Mouse (Mus musculus) liver, embryonic 12.5 days (tissue): ENCODE measurements at regions not wholly inside any gene's neighbourhood (a gene's known extent, or its start where the extent isn't known, plus 50 kb on each side); places are given as distances from the start of the nearest gene placed in this dataset.
"Not testable (repeated sequence)": the region's sequence is repeated elsewhere in the genome, so short reads cannot be mapped to it uniquely, and the experiment has no call there.

ENCODE experiments used
- ATAC-seq: fragments of 200-750 bp; cut with Nextera tagmentation; 2 replicates; pipeline ENCODE4 v1.8.0; 2017; ENCODE audit warnings: moderate number of reproducible peaks, mild to moderate bottlenecking, moderate library complexity
- H3K27ac ChIP-seq: fragments of 300-500 bp; sonication (generic); 2 replicates; pipeline ENCODE4 v1.5.1; 2016; ENCODE audit warnings: mild to moderate bottlenecking
- H3K27me3 ChIP-seq: fragments of 300-500 bp; sonication (generic); replicated peaks from 2 replicates; pipeline ENCODE4 v1.6.1; 2016; ENCODE audit warnings: mild to moderate bottlenecking, moderate library complexity
- H3K36me3 ChIP-seq: fragments of 300-500 bp; sonication (generic); 2 replicates; pipeline ENCODE4 v1.6.1; 2016; ENCODE audit warnings: mild to moderate bottlenecking, moderate library complexity
- H3K4me1 ChIP-seq: fragments of 300-500 bp; sonication (generic); 2 replicates; pipeline ENCODE4 v1.6.1; 2016
- H3K4me2 ChIP-seq: fragments of 300-500 bp; sonication (generic); 2 replicates; pipeline ENCODE4 v1.6.1; 2016; ENCODE audit warnings: mild to moderate bottlenecking, moderate library complexity
- H3K4me3 ChIP-seq: fragments of 300-500 bp; sonication (generic); 2 replicates; pipeline ENCODE4 v1.5.1; 2016; ENCODE audit warnings: mild to moderate bottlenecking, moderate library complexity
- H3K9ac ChIP-seq: fragments of 300-500 bp; sonication (generic); 2 replicates; pipeline ENCODE4 v1.6.1; 2016; ENCODE audit warnings: mild to moderate bottlenecking, moderate library complexity
- H3K9me3 ChIP-seq: fragments of 300-500 bp; sonication (generic); replicated peaks from 2 replicates; pipeline ENCODE4 v1.6.1; 2016; ENCODE audit warnings: mild to moderate bottlenecking, moderate library complexity
- WGBS: fragments of 180-500 bp; shearing (Covaris S2); methylation state at CpG from one replicate; pipeline ENCODE4 v1.1.7; 2016; ENCODE audit not compliant: insufficient replicate concordance; 5-methylcytosine and 5-hydroxymethylcytosine counted together

DNA sequence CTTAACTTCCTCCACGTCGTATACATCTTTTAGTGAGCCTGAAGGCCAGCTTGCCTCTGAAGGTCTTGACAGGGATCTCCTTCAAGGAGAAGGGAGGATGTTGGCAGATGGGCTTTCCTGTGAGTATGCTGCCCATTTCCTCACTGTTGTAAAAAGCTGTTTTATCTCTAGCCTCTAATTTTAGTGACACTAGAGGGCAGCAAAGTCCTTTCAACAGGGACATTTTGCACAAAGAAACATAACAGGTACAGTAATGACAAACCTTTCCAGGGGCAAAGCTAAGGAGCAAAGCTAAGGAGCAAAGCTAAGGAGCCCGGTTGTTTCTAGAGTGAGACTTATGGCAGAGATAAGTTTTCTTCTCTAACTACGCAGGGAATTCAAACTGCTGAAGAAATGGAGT lies 59.0 kb upstream of the Kbtbd8 start:
- Histone ChIP-seq H3K27me3 (no peaks in the 10 kb centered on the region), H3K9me3 (no peaks in the 10 kb centered on the region), H3K27ac (no peak overlapping the region), H3K36me3 (no peaks in the 10 kb centered on the region), H3K9ac (no peak overlapping the region), H3K4me1 (0 out of 2 replicates have a peak, but pooled peaks cover 8% of the 10 kb centered on the region), H3K4me3 (no peak overlapping the region), H3K4me2 (no peak overlapping the region)
- WGBS = 31% methylated on average over 4 of the region's 4 CpGs
- no peak for ATAC-seq

DNA sequence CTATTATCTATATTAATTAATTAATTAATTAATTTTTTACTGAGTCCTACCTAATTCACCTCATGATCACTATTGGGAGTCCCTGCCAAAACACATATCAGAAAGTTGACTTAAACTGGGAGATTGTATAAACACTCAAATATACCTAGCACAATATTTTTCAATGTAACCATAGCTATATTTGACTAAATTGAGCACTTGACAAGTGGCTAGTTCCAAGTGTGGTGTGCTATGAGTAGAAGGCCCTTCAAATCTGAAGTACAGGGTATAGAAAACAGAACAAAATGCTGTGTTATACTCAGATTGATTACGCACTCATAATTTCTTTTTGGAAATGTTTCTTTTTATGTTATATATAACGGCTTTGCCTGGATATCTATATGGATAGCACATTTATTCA lies 60.8 kb upstream of the Kbtbd8 start:
- H3K9ac ChIP-seq = no peak overlapping the region
- H3K9me3 ChIP-seq = no peaks in the 10 kb centered on the region
- H3K27ac ChIP-seq = no peak overlapping the region
- H3K4me2 ChIP-seq = no peak overlapping the region
- no peak for ATAC-seq
- H3K27me3 ChIP-seq = no peaks in the 10 kb centered on the region
- 85% methylated on average over 2 of the region's 2 CpGs for WGBS
- H3K4me1 ChIP-seq = 0 out of 2 replicates have a peak, but pooled peaks cover 8% of the 10 kb centered on the region
- H3K4me3 ChIP-seq = no peak overlapping the region
- no peaks in the 10 kb centered on the region for H3K36me3 ChIP-seq

DNA sequence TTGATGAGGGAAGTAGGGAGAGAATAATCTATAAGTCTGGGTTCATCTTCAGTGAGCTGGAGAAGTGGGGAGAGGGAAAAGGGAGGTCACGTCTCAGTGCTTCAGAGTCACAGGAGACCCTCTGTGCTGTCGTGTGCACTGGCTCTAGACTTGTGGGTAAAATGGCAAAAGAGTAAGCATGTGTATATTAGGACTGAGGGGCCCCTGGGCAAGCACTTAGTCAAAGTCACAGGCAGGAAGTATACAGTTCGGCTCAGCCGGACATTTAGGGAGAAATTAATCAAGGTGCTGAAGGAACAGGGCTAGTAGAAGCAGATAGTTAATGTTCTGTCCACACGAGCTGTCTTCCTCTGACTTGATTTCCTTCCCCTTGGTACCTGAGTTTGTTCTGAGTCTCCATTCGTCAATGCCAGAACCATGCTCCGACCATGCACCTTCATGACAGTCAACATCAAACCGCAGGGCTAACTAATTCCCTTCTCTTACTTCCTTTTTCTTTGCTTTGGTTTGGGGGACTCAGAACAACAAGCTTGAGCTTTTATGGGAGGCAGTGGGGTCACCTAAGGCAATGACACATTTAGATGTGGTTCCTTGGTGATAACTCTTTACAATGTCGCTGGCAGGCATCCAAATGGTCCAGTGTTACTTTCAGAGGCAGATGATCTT lies 63.2 kb upstream of the Kbtbd8 start:
- Histone ChIP-seq H3K4me3 (no peak overlapping the region), H3K36me3 (no peaks in the 10 kb centered on the region), H3K4me1 (0 out of 2 replicates have a peak, but pooled peaks cover 8% of the 10 kb centered on the region), H3K9me3 (no peaks in the 10 kb centered on the region), H3K27ac (no peak overlapping the region), H3K9ac (no peak overlapping the region), H3K4me2 (no peak overlapping the region), H3K27me3 (no peaks in the 10 kb centered on the region)
- 40% methylated on average over 9 of the region's 9 CpGs for WGBS
- ATAC-seq = no peak

DNA sequence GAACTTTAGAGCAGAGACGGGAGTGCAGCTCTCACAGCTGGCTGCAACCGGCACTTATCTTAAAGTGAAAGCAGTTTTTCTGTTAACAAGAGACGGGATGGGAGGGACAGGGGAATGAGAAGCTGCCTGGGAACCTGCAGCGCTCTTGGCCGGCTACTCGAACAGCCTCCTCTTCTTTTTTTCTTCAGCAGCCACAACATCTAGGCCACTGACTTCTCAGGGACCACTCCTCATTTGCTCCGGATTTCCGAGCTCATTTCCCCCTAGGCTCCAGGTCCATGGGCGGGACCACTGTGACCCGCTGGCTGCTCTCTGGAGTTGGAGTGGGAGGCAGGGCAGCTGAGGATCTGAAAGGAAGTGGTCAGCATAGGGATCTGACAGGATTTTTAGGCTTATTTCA lies 75.7 kb upstream of the Kbtbd8 start:
- H3K9me3 ChIP-seq, H3K9ac ChIP-seq, H3K36me3 ChIP-seq, ATAC-seq, H3K4me3 ChIP-seq, H3K4me1 ChIP-seq, H3K4me2 ChIP-seq, H3K27ac ChIP-seq, H3K27me3 ChIP-seq: not testable (repeated sequence)
- 7% methylated on average over 7 of the region's 10 CpGs for WGBS

DNA sequence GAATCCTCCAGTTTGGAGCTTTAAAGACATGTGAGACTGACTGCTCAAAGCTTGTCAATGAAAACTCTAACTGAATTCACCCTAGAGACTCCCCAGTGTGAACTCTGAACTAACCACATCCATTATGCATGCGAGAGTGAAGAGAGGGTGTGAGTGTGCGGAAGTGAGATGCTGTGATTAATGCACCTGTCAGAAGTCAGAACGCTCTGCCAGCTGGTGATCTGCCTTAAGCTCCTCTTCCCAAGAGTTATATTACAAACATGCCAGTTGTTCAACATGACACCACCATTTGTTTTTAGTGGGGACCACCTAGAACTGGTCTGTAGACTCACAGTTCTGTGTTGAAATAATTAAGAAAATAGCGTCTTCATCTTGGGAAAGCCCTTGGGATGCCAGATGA lies 92.8 kb upstream of the Kbtbd8 start:
- ATAC-seq = no peak
- no peak overlapping the region for H3K4me3 ChIP-seq
- H3K27me3 ChIP-seq = no peaks in the 10 kb centered on the region
- H3K9ac ChIP-seq = no peak overlapping the region
- no peaks in the 10 kb centered on the region for H3K4me1 ChIP-seq
- H3K27ac ChIP-seq = no peak overlapping the region
- 41% methylated on average over 4 of the region's 4 CpGs for WGBS
- H3K9me3 ChIP-seq = no peaks in the 10 kb centered on the region
- no peak overlapping the region for H3K4me2 ChIP-seq
- no peaks in the 10 kb centered on the region for H3K36me3 ChIP-seq

DNA sequence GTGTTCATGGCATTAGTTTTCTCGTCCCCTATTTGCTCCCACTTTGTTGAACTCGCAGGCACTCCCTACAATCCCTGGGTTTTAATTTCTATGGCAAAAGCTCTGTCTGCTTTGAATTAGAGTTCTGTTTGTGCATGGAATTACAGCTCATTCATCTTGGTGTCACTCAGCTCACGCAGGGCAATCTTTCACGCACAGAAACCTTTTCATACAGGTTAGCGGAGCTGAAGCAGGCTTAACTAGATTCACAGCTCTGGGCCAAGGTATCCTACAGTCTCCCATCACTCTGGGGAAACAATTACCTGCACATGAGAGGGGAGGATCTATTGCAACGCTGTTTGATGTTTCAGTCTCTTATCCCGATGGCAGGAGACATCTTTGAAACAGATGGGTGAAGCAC lies 95.3 kb upstream of the Kbtbd8 start:
- Histone ChIP-seq H3K4me3 (no peak overlapping the region), H3K9me3 (no peaks in the 10 kb centered on the region), H3K4me2 (no peak overlapping the region), H3K9ac (no peak overlapping the region), H3K4me1 (no peaks in the 10 kb centered on the region), H3K27ac (no peak overlapping the region), H3K27me3 (no peaks in the 10 kb centered on the region), H3K36me3 (no peaks in the 10 kb centered on the region)
- WGBS = 71% methylated on average over 7 of the region's 7 CpGs
- ATAC-seq = no peak

DNA sequence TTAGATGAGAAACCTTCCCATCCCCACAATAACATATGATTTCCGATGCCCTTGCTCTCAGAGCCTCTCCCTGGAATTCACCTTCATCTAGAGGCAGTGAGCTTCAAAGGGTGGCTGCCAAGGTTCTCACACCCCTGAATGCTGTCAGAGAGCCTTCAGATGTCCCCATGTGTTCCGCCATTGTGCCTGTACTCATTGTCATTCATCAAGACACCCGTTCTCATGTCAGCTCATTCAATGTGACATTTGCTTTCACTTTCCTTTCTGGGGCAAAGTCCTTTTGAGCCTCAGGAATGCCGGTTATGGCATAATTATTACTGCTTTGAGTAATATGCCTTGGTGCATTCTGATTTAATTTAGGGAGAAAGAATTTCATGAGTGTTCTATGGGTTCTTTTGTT lies 99.1 kb upstream of the Kbtbd8 start:
- ATAC-seq = no peak
- H3K36me3 ChIP-seq = no peaks in the 10 kb centered on the region
- no peaks in the 10 kb centered on the region for H3K9me3 ChIP-seq
- no peaks in the 10 kb centered on the region for H3K27me3 ChIP-seq
- H3K9ac ChIP-seq = no peak overlapping the region
- no peak overlapping the region for H3K4me2 ChIP-seq
- WGBS = 55% methylated on average over 4 of the region's 4 CpGs
- no peak overlapping the region for H3K27ac ChIP-seq
- no peak overlapping the region for H3K4me3 ChIP-seq
- H3K4me1 ChIP-seq = no peaks in the 10 kb centered on the region

DNA sequence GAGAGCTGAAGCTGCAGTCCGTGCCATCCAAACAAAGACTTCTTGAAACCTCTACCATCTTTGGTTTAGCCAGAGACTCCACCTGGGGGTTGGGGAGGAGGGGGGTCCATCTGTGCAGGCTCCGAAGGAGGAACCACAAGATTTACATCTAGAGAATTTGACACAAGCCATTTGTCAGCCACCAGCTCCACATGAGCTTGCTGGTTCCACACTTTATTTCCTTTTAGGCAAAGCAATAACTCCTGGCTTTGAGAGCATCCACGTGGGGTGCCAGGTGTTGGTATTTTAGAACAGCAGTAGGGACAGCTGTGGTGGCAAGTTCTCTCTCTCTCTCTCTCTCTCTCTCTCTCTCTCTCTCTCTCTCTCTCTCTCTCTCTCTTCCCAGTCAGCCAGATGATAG lies 99.6 kb upstream of the Kbtbd8 start:
- 61% methylated on average over 3 of the region's 3 CpGs for WGBS
- H3K9me3 ChIP-seq = no peaks in the 10 kb centered on the region
- no peaks in the 10 kb centered on the region for H3K27me3 ChIP-seq
- no peak overlapping the region for H3K27ac ChIP-seq
- no peak for ATAC-seq
- H3K4me2 ChIP-seq = no peak overlapping the region
- H3K36me3 ChIP-seq = no peaks in the 10 kb centered on the region
- no peaks in the 10 kb centered on the region for H3K4me1 ChIP-seq
- no peak overlapping the region for H3K4me3 ChIP-seq
- H3K9ac ChIP-seq = no peak overlapping the region

DNA sequence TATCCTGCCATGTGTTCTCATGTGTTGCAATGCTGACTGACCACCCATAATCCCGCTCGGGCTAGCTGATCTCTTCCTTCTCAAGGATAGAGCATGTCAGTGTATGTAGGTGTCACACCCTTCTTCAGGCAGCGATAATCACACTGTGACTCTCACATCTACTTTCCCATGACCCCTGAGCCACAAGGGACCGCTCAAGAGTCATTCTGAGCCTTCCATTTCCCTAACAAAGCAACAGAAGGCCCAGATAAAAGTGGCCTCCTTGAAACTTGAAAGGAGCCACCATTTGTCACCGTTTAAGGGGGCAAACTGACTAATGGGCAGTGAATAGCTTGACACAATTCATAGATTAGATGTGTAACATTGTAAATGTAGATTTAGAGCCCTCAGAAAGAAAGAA lies 103.9 kb upstream of the Kbtbd8 start:
- H3K36me3 ChIP-seq = no peaks in the 10 kb centered on the region
- no peak overlapping the region for H3K9ac ChIP-seq
- ATAC-seq = no peak
- no peaks in the 10 kb centered on the region for H3K4me1 ChIP-seq
- no peak overlapping the region for H3K4me3 ChIP-seq
- 36% methylated on average over 5 of the region's 5 CpGs for WGBS
- H3K9me3 ChIP-seq = no peaks in the 10 kb centered on the region
- H3K27me3 ChIP-seq = no peaks in the 10 kb centered on the region
- H3K27ac ChIP-seq = no peak overlapping the region
- H3K4me2 ChIP-seq = no peak overlapping the region

DNA sequence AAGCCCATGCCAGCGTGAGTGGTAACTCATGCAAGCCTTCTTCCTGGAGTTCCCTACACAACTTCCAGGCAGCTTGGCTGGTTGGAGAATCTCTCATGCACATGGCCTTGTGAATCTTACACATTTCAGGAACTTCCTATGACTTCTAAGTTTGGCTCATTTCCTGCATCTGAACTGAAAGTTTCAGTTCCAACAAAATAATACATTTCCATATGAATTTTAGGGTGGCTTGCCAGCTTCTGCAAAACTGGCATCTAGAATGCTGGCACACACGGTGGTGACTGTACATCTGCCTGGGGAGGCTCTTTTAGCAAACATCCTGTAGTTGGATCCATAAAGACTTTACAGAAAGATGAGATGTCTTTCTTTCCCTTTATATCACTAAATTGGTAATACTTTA lies 110.6 kb upstream of the Kbtbd8 start:
- Histone ChIP-seq H3K27ac (no peak overlapping the region), H3K4me2 (no peak overlapping the region), H3K36me3 (no peaks in the 10 kb centered on the region), H3K4me3 (no peak overlapping the region), H3K27me3 (no peaks in the 10 kb centered on the region), H3K4me1 (no peaks in the 10 kb centered on the region), H3K9ac (no peak overlapping the region), H3K9me3 (no peaks in the 10 kb centered on the region)
- ATAC-seq = no peak
- 59% methylated on average over 2 of the region's 2 CpGs for WGBS

DNA sequence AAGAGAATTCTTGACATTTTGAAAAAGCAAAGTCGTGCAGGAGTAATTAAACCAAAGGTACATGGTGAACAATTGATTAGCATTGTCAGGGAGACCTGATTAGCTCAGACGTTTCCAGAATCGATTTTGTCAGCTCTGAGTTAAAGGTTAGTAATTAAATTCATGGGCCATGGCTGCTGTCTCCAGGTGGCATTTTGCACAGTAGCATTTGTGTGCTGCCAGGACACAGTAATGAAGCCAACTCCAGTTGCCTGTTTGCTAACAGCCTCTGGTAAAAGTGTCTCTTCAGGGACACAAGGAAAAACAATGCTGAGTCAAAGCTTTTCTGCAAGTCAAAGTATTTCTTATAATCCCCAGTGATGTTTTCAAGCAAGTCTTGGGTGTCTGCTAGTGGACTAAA lies 113.3 kb upstream of the Kbtbd8 start:
- H3K9me3 ChIP-seq = no peaks in the 10 kb centered on the region
- H3K4me3 ChIP-seq = no peak overlapping the region
- H3K9ac ChIP-seq = no peak overlapping the region
- no peaks in the 10 kb centered on the region for H3K4me1 ChIP-seq
- 49% methylated on average over 3 of the region's 3 CpGs for WGBS
- no peak overlapping the region for H3K4me2 ChIP-seq
- no peaks in the 10 kb centered on the region for H3K27me3 ChIP-seq
- H3K27ac ChIP-seq = no peak overlapping the region
- H3K36me3 ChIP-seq = no peaks in the 10 kb centered on the region
- ATAC-seq = no peak

DNA sequence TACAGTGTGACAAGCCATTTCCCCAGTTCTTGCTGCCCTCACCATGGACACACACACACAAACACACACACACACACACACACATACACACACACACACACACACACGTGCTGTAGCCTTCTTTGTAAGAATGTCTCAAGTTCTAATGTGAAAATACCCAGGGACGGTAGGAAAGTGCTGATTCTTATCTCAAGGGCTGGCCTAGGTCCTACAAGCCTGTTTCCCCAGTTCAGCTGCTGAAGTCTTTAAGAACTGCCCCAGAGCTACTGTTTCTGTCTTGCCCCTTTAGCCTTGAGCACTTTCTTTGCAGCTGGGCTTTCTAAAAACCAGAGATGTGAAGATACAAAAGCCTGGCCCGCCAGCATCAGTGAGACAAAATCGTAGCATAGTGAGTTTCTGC lies 117.5 kb upstream of the Kbtbd8 start:
- no peaks in the 10 kb centered on the region for H3K27me3 ChIP-seq
- no peaks in the 10 kb centered on the region for H3K36me3 ChIP-seq
- no peak overlapping the region for H3K4me3 ChIP-seq
- no peak overlapping the region for H3K27ac ChIP-seq
- no peak overlapping the region for H3K9ac ChIP-seq
- WGBS = 46% methylated on average over 4 of the region's 4 CpGs
- H3K4me1 ChIP-seq = no peaks in the 10 kb centered on the region
- no peaks in the 10 kb centered on the region for H3K9me3 ChIP-seq
- no peak for ATAC-seq
- no peak overlapping the region for H3K4me2 ChIP-seq

DNA sequence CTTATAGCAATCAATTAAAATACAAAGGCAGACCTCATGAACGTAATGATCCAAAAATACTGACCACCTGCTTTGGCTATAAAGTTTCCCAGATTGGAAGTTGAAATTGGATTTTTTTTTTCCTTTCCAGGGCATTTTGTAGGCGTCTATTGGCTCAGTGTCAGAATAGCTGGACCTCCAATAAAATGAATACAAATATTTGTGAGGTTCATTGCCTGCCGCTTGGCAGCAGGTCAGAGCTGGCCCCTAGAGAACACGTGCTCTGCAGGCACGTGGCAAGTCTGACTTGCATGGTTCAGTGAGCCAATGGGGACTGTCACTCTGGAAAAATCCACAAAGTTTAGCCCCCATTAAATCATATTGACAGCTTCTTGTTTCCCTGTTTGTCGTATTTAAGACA lies 118.0 kb upstream of the Kbtbd8 start:
- ATAC-seq = no peak
- no peak overlapping the region for H3K4me3 ChIP-seq
- no peak overlapping the region for H3K4me2 ChIP-seq
- H3K27me3 ChIP-seq = no peaks in the 10 kb centered on the region
- H3K9ac ChIP-seq = no peak overlapping the region
- 64% methylated on average over 6 of the region's 6 CpGs for WGBS
- no peaks in the 10 kb centered on the region for H3K36me3 ChIP-seq
- H3K4me1 ChIP-seq = no peaks in the 10 kb centered on the region
- H3K9me3 ChIP-seq = no peaks in the 10 kb centered on the region
- no peak overlapping the region for H3K27ac ChIP-seq
